Mouse (Mus musculus) olfactory bulb, adult 2 months (tissue): ENCODE measurements around the gene Psmg4. TPM values are rescaled to one million over a fixed set of nuclear protein-coding genes. Genes with fewer than 3 reads are reported as not detected.

Experiments
- H3K27ac ChIP-seq: fragments of 200-500 bp; 2 replicates; pipeline ENCODE4 v1.5.1; 2012; ENCODE audit warnings: low read depth, low read length; ENCODE audit not compliant: insufficient read depth
- H3K4me1 ChIP-seq: fragments of 200-500 bp; 2 replicates; pipeline ENCODE4 v1.6.1; 2012; ENCODE audit warnings: low read length; ENCODE audit not compliant: control insufficient read depth, insufficient read depth
- H3K4me3 ChIP-seq: fragments of 200-500 bp; 2 replicates; pipeline ENCODE4 v1.5.1; 2012; ENCODE audit warnings: mild to moderate bottlenecking, low read depth, low read length, moderate library complexity; ENCODE audit not compliant: insufficient read depth
- CTCF ChIP-seq: fragments of 200-500 bp; IDR thresholded peaks from 2 replicates; pipeline ENCODE4 v1.5.1; 2012; ENCODE audit warnings: low read depth, mild to moderate bottlenecking, low read length, moderate library complexity; ENCODE audit not compliant: insufficient read depth
- POLR2A ChIP-seq: fragments of 200-500 bp; IDR thresholded peaks from 2 replicates; pipeline ENCODE4 v1.6.1; 2012; ENCODE audit warnings: mild to moderate bottlenecking, low read depth, low read length, moderate library complexity; ENCODE audit not compliant: insufficient read depth
- WGBS: fragments of 180-500 bp; shearing (Covaris S2); methylation state at CpG from one replicate; pipeline ENCODE4 v1.1.7; 2018; 5-methylcytosine and 5-hydroxymethylcytosine counted together
- polyA plus RNA-seq: library from polyadenylated mRNA; stranded (reverse); fragments of >200 nt; gene quantifications from 2 replicates; pipeline ENCODE4 v1.2.4, GENCODE M21; 2012; ENCODE audit warnings: low replicate concordance; ENCODE audit not compliant: missing spikeins, insufficient read depth, insufficient read length

The Psmg4 gene
- polyA plus RNA-seq, 1 experiment: not detected

- no peak for TF ChIP-seq POLR2A
- TF ChIP-seq CTCF: no peak
- 83% methylated on average over 5 of the region's 5 CpGs for WGBS
- Histone ChIP-seq H3K27ac (no peak overlapping the region), H3K4me3 (no peak overlapping the region), H3K4me1 (no peaks in the 10 kb centered on the region)
Observed at GRCm38 (mm10) chr13:34181624-34182023, 18.9 kb downstream of the Psmg4 start.

GRCm38 (mm10) chr13:34185371-34185770 is 22.6 kb downstream of the Psmg4 start:
- H3K4me1 ChIP-seq: no peaks in the 10 kb centered on the region
- TF ChIP-seq CTCF: no peak
- TF ChIP-seq POLR2A: no peak
- H3K27ac ChIP-seq: no peak overlapping the region
- H3K4me3 ChIP-seq: no peak overlapping the region
- WGBS: 91% methylated on average over 2 of the region's 2 CpGs

GRCm38 (mm10) chr13:34187571-34187970 is 24.8 kb downstream of the Psmg4 start:
- H3K27ac ChIP-seq: no peak overlapping the region
- TF ChIP-seq CTCF: no peak
- no peak for TF ChIP-seq POLR2A
- H3K4me3 ChIP-seq: no peak overlapping the region
- H3K4me1 ChIP-seq: peaks cover 1% of the 10 kb centered on the region
- 4% methylated on average over 5 of the region's 5 CpGs for WGBS

- TF ChIP-seq CTCF: no peak
- Histone ChIP-seq H3K4me3 (no peak overlapping the region), H3K4me1 (peaks cover 9% of the 10 kb centered on the region), H3K27ac (no peak overlapping the region)
- WGBS: 52% methylated on average over 8 of the region's 8 CpGs
Observed at GRCm38 (mm10) chr13:34192414-34193191, 29.8 kb downstream of the Psmg4 start.

GRCm38 (mm10) chr13:34193384-34193783 is 30.6 kb downstream of the Psmg4 start:
- peaks cover 9% of the 10 kb centered on the region for H3K4me1 ChIP-seq
- H3K27ac ChIP-seq: no peak overlapping the region
- WGBS: 63% methylated on average over 8 of the region's 8 CpGs
- TF ChIP-seq POLR2A: no peak
- TF ChIP-seq CTCF: no peak
- no peak overlapping the region for H3K4me3 ChIP-seq

- Histone ChIP-seq H3K4me3 (no peak overlapping the region), H3K4me1 (peaks cover 9% of the 10 kb centered on the region), H3K27ac (no peak overlapping the region)
- no peak for TF ChIP-seq CTCF
- no peak for TF ChIP-seq POLR2A
- WGBS: 83% methylated on average over 1 of the region's 1 CpGs
Observed at GRCm38 (mm10) chr13:34195676-34196075, 32.9 kb downstream of the Psmg4 start.

- Histone ChIP-seq H3K4me1 (no peaks in the 10 kb centered on the region), H3K27ac (no peak overlapping the region), H3K4me3 (no peak overlapping the region)
- no peak for TF ChIP-seq POLR2A
- TF ChIP-seq CTCF: no peak
- 78% methylated on average over 3 of the region's 3 CpGs for WGBS
Observed at GRCm38 (mm10) chr13:34205216-34205615, 42.5 kb downstream of the Psmg4 start.

- Histone ChIP-seq H3K27ac (no peak overlapping the region), H3K4me1 (no peaks in the 10 kb centered on the region), H3K4me3 (no peak overlapping the region)
- no peak for TF ChIP-seq POLR2A
- no peak for TF ChIP-seq CTCF
- 66% methylated on average over 6 of the region's 6 CpGs for WGBS
Observed at GRCm38 (mm10) chr13:34207714-34208470, 45.1 kb downstream of the Psmg4 start.

GRCm38 (mm10) chr13:34211261-34211775 is 48.6 kb downstream of the Psmg4 start:
- Histone ChIP-seq H3K27ac (no peak overlapping the region), H3K4me1 (no peaks in the 10 kb centered on the region; the same call in 1 of the 2 replicates), H3K4me3 (no peak overlapping the region)
- WGBS: 35% methylated on average over 4 of the region's 4 CpGs
- TF ChIP-seq POLR2A (no peak), CTCF (no peak)

GRCm38 (mm10) chr13:34212735-34213212 is 50.0 kb downstream of the Psmg4 start:
- no peaks in the 10 kb centered on the region; the same call in 1 of the 2 replicates for H3K4me1 ChIP-seq
- H3K4me3 ChIP-seq: no peak overlapping the region
- TF ChIP-seq CTCF: no peak
- TF ChIP-seq POLR2A: no peak
- WGBS: 83% methylated on average over 10 of the region's 10 CpGs
- no peak overlapping the region for H3K27ac ChIP-seq
